Mouse (Mus musculus): ENCODE data around the gene Eif2s1.

Gene Eif2s1

GRCm38 (mm10) chr12:78861496-78862253 is at the start of gene Eif2s1, which contains the start of gene Atp6v1d:
Eif2s1 (plus strand) TSS chr12:78861819.
Atp6v1d (minus strand) TSS chr12:78861638.
- Histone ChIP-seq H3K27me3 (ENCODE audit: control insufficient read depth, insufficient read depth, low read length, poor library complexity, severe bottlenecking) (no peaks in the 10 kb centered on the region), H3K36me3 (ENCODE audit: control insufficient read depth, insufficient read depth, low read length, poor library complexity, severe bottlenecking) (no peaks in the 10 kb centered on the region)
- peak; percentile 99 for DNase-seq (ENCODE audit: low read depth, low spot score)

- H3K36me3 ChIP-seq (ENCODE audit: control insufficient read depth, insufficient read depth, low read length, poor library complexity, severe bottlenecking), result peaks cover 2% of the 10 kb centered on the region; the same call in 1 of the 2 replicates
- DNase-seq (ENCODE audit: low read depth, low spot score), result peak; percentile 9
- no peaks in the 10 kb centered on the region for H3K27me3 ChIP-seq (ENCODE audit: control insufficient read depth, insufficient read depth, low read length, poor library complexity, severe bottlenecking)
These were observed 47.2 kb upstream of the Eif2s1 start for GRCm38 (mm10) chr12:78814437-78814836.

- H3K36me3 ChIP-seq (ENCODE audit: control insufficient read depth, insufficient read depth, low read length, poor library complexity, severe bottlenecking), result peaks cover 5% of the 10 kb centered on the region
- no peak for DNase-seq (ENCODE audit: low read depth, low spot score)
- H3K27me3 ChIP-seq (ENCODE audit: control insufficient read depth, insufficient read depth, low read length, poor library complexity, severe bottlenecking), result no peaks in the 10 kb centered on the region
These were observed 27.1 kb upstream of the Eif2s1 start for GRCm38 (mm10) chr12:78834496-78834895.

GRCm38 (mm10) chr12:78839906-78840305 is 21.7 kb upstream of the Eif2s1 start:
- no peaks in the 10 kb centered on the region for H3K27me3 ChIP-seq (ENCODE audit: control insufficient read depth, insufficient read depth, low read length, poor library complexity, severe bottlenecking)
- peaks cover 4% of the 10 kb centered on the region for H3K36me3 ChIP-seq (ENCODE audit: control insufficient read depth, insufficient read depth, low read length, poor library complexity, severe bottlenecking)
- DNase-seq (ENCODE audit: low read depth, low spot score), result no peak

- DNase-seq (ENCODE audit: low read depth, low spot score), result no peak
- no peaks in the 10 kb centered on the region for H3K27me3 ChIP-seq (ENCODE audit: control insufficient read depth, insufficient read depth, low read length, poor library complexity, severe bottlenecking)
- H3K36me3 ChIP-seq (ENCODE audit: control insufficient read depth, insufficient read depth, low read length, poor library complexity, severe bottlenecking), result peaks cover 2% of the 10 kb centered on the region
These were observed 19.2 kb upstream of the Eif2s1 start for GRCm38 (mm10) chr12:78842429-78842828.

GRCm38 (mm10) chr12:78848246-78848645 is 13.4 kb upstream of the Eif2s1 start:
- Histone ChIP-seq H3K27me3 (ENCODE audit: control insufficient read depth, insufficient read depth, low read length, poor library complexity, severe bottlenecking) (no peaks in the 10 kb centered on the region), H3K36me3 (ENCODE audit: control insufficient read depth, insufficient read depth, low read length, poor library complexity, severe bottlenecking) (peaks cover 4% of the 10 kb centered on the region)
- no peak for DNase-seq (ENCODE audit: low read depth, low spot score)

- DNase-seq (ENCODE audit: low read depth, low spot score), result peak; percentile 59
- Histone ChIP-seq H3K36me3 (ENCODE audit: control insufficient read depth, insufficient read depth, low read length, poor library complexity, severe bottlenecking) (no peaks in the 10 kb centered on the region), H3K27me3 (ENCODE audit: control insufficient read depth, insufficient read depth, low read length, poor library complexity, severe bottlenecking) (no peaks in the 10 kb centered on the region)
These were observed 611 bp upstream of the Eif2s1 start for GRCm38 (mm10) chr12:78860921-78861495.

GRCm38 (mm10) chr12:78862254-78862730 is 673 bp downstream of the Eif2s1 start:
- H3K36me3 ChIP-seq (ENCODE audit: control insufficient read depth, insufficient read depth, low read length, poor library complexity, severe bottlenecking), result 0 out of 2 replicates have a peak, but pooled peaks cover under 1% of the 10 kb centered on the region
- no peaks in the 10 kb centered on the region for H3K27me3 ChIP-seq (ENCODE audit: control insufficient read depth, insufficient read depth, low read length, poor library complexity, severe bottlenecking)
- no peak for DNase-seq (ENCODE audit: low read depth, low spot score)

GRCm38 (mm10) chr12:78865434-78865833 is 3.8 kb downstream of the Eif2s1 start:
- Histone ChIP-seq H3K36me3 (ENCODE audit: control insufficient read depth, insufficient read depth, low read length, poor library complexity, severe bottlenecking) (0 out of 2 replicates have a peak, but pooled peaks cover 2% of the 10 kb centered on the region), H3K27me3 (ENCODE audit: control insufficient read depth, insufficient read depth, low read length, poor library complexity, severe bottlenecking) (no peaks in the 10 kb centered on the region)
- peak; percentile 43 for DNase-seq (ENCODE audit: low read depth, low spot score)

GRCm38 (mm10) chr12:78868115-78868514 is 6.5 kb downstream of the Eif2s1 start:
- Histone ChIP-seq H3K36me3 (ENCODE audit: control insufficient read depth, insufficient read depth, low read length, poor library complexity, severe bottlenecking) (peaks cover 6% of the 10 kb centered on the region; the same call in 1 of the 2 replicates), H3K27me3 (ENCODE audit: control insufficient read depth, insufficient read depth, low read length, poor library complexity, severe bottlenecking) (no peaks in the 10 kb centered on the region)
- DNase-seq (ENCODE audit: low read depth, low spot score), result no peak

GRCm38 (mm10) chr12:78874581-78874980 is 13.0 kb downstream of the Eif2s1 start:
- no peaks in the 10 kb centered on the region for H3K27me3 ChIP-seq (ENCODE audit: control insufficient read depth, insufficient read depth, low read length, poor library complexity, severe bottlenecking)
- DNase-seq (ENCODE audit: low read depth, low spot score), result no peak

GRCm38 (mm10) chr12:78890062-78890461 is 28.4 kb downstream of the Eif2s1 start:
- Histone ChIP-seq H3K36me3 (ENCODE audit: control insufficient read depth, insufficient read depth, low read length, poor library complexity, severe bottlenecking) (peaks cover 7% of the 10 kb centered on the region; the same call in 1 of the 2 replicates), H3K27me3 (ENCODE audit: control insufficient read depth, insufficient read depth, low read length, poor library complexity, severe bottlenecking) (no peaks in the 10 kb centered on the region)
- no peak for DNase-seq (ENCODE audit: low read depth, low spot score)

More at GRCm38 (mm10) chr12:78874581-78874980, 13.0 kb downstream of the Eif2s1 start:
- peaks cover 21% of the 10 kb centered on the region for H3K36me3 ChIP-seq (ENCODE audit: control insufficient read depth, insufficient read depth, low read length, poor library complexity, severe bottlenecking)

GRCm38 (mm10) chr12:78891149-78891548 is 29.5 kb downstream of the Eif2s1 start:
- peak; percentile 18 for DNase-seq (ENCODE audit: low read depth, low spot score)
- H3K36me3 ChIP-seq (ENCODE audit: control insufficient read depth, insufficient read depth, low read length, poor library complexity, severe bottlenecking), result peaks cover 2% of the 10 kb centered on the region; the same call in 1 of the 2 replicates
- no peaks in the 10 kb centered on the region for H3K27me3 ChIP-seq (ENCODE audit: control insufficient read depth, insufficient read depth, low read length, poor library complexity, severe bottlenecking)

- no peak for DNase-seq (ENCODE audit: low read depth, low spot score)
- Histone ChIP-seq H3K27me3 (ENCODE audit: control insufficient read depth, insufficient read depth, low read length, poor library complexity, severe bottlenecking) (no peaks in the 10 kb centered on the region), H3K36me3 (ENCODE audit: control insufficient read depth, insufficient read depth, low read length, poor library complexity, severe bottlenecking) (no peaks in the 10 kb centered on the region)
These were observed 36.2 kb downstream of the Eif2s1 start for GRCm38 (mm10) chr12:78897861-78898260.

GRCm38 (mm10) chr12:78901467-78901866 is 39.8 kb downstream of the Eif2s1 start:
- peak; percentile 33 for DNase-seq (ENCODE audit: low read depth, low spot score)
- Histone ChIP-seq H3K27me3 (ENCODE audit: control insufficient read depth, insufficient read depth, low read length, poor library complexity, severe bottlenecking) (no peaks in the 10 kb centered on the region), H3K36me3 (ENCODE audit: control insufficient read depth, insufficient read depth, low read length, poor library complexity, severe bottlenecking) (no peaks in the 10 kb centered on the region)

Measured in splenic B cell, adult 2 months (primary cell).